Mouse (Mus musculus) E14TG2a.4 (cell line): Measurements from ENCODE around the gene Focad.

Experiments
- CTCF ChIP-seq: conservative IDR thresholded peaks from 2 replicates; pipeline ENCODE4 v1.5.1; 2014; ENCODE audit warnings: low read length
- NANOG ChIP-seq: IDR thresholded peaks from 2 replicates; pipeline ENCODE4 v1.6.1; 2014; ENCODE audit warnings: borderline replicate concordance, low read length, mixed read lengths
- POU5F1 ChIP-seq: IDR thresholded peaks from 2 replicates; pipeline ENCODE4 v1.6.1; 2014; ENCODE audit warnings: low read length, borderline replicate concordance

GRCm38 (mm10) chr4:88167008-88167862 is 72.8 kb downstream of the Focad start:
- TF ChIP-seq CTCF (no peak), POU5F1 (no peak), NANOG (no peak)
